Mouse (Mus musculus): ENCODE data around the gene Sgcb.

- TF ChIP-seq POLR2A (IDR thresholded peaks at IDR 0.05; ENCODE audit: control insufficient read depth, low read depth, low read length) (no peak), CTCF (IDR thresholded peaks at IDR 0.05; ENCODE audit: control insufficient read depth, insufficient read depth, insufficient replicate concordance, low read depth, low read length) (no peak)
Observed at GRCm38 (mm10) chr5:73690146-73690545, 42.6 kb upstream of the Sgcb start.
